Mouse (Mus musculus) small intestine, adult 2 months (tissue): ENCODE results near the gene Wnt10a. TPM values are rescaled to one million over a fixed set of nuclear protein-coding genes. Genes with fewer than 3 reads are reported as not detected.

Source experiments
- H3K27ac ChIP-seq: fragments of 200-500 bp; 2 replicates; pipeline ENCODE4 v1.5.1; 2012; ENCODE audit warnings: low read depth, low read length, control low read depth, inconsistent platforms; ENCODE audit not compliant: insufficient read depth
- H3K27me3 ChIP-seq: fragments of 200-500 bp; 2 replicates; pipeline ENCODE4 v1.6.1; 2012; ENCODE audit warnings: mild to moderate bottlenecking, moderate library complexity, low read length, inconsistent platforms; ENCODE audit not compliant: control insufficient read depth, insufficient read depth
- H3K36me3 ChIP-seq: fragments of 200-500 bp; 2 replicates; pipeline ENCODE4 v1.6.1; 2012; ENCODE audit warnings: mild to moderate bottlenecking, low read length, control low read depth, inconsistent platforms; ENCODE audit not compliant: control insufficient read depth, insufficient read depth
- H3K4me1 ChIP-seq: fragments of 200-500 bp; 2 replicates; pipeline ENCODE4 v1.6.1; 2012; ENCODE audit warnings: low read length, inconsistent platforms, mixed read lengths; ENCODE audit not compliant: control insufficient read depth, insufficient read depth, insufficient read length
- H3K4me3 ChIP-seq: fragments of 200-500 bp; 2 replicates; pipeline ENCODE4 v1.5.1; 2012; ENCODE audit warnings: low read depth, mild to moderate bottlenecking, control low read depth, inconsistent platforms, low read length, moderate library complexity
- CTCF ChIP-seq: fragments of 200-500 bp; IDR thresholded peaks from 2 replicates; pipeline ENCODE4 v1.5.1; 2012; ENCODE audit warnings: low read depth, mild to moderate bottlenecking, control low read depth, inconsistent platforms, low read length, moderate library complexity, mixed read lengths; ENCODE audit not compliant: insufficient replicate concordance, insufficient read length; ENCODE audit errors: extremely low read depth
- POLR2A ChIP-seq: fragments of 200-500 bp; IDR thresholded peaks from 2 replicates; pipeline ENCODE4 v1.6.1; 2012; ENCODE audit warnings: low read depth, mild to moderate bottlenecking, control low read depth, inconsistent platforms, low read length, moderate library complexity
- WGBS: fragments of 180-500 bp; shearing (Covaris S2); methylation state at CpG from one replicate; pipeline ENCODE4 v1.1.7; 2018; 5-methylcytosine and 5-hydroxymethylcytosine counted together
- polyA plus RNA-seq: library from polyadenylated mRNA; depleted of rRNA; stranded (reverse); fragments of >200 nt; gene quantifications from 2 replicates; pipeline ENCODE4 v1.2.3, GENCODE M21; 2012

The Wnt10a gene
- polyA plus RNA-seq, 1 experiment: 0.57 TPM

DNA sequence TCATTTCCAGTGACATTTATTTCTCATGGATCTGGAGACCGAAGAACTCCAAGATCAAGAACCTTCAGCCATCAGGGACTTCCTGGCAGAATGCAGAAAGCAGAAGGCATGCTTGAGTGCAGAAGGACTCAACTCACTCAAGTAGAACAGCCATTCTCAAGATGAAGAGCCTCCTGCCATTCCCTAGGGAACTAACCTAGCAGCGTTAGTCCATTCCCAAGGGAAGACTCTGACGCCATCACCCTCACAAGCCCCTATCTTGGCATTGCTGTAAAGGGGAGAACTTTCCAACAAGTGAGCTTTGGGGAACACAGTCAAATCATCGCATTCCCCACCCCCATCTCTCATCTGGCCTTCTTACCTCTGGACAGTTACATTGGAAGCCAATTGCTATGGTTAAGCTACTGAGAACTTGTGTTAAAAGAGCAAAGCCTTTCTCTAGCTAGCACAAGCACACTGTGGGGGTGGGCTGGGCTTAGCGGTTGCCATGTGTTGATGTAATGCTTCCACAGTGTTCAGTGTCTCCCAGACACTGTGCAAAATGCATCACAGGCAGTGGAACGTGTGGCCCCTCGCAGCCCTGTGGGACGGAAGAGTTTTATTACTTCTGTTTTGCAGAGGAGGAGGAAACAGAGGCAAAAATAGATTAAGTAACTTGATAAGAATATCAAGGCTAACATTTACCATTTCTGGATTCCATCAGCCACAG is 37.9 kb upstream of the Wnt10a start:
- Histone ChIP-seq H3K4me3 (no peak overlapping the region), H3K27ac (peak overlapping the region; percentile 83), H3K36me3 (no peaks in the 10 kb centered on the region), H3K27me3 (no peaks in the 10 kb centered on the region), H3K4me1 (peaks cover 36% of the 10 kb centered on the region)
- no peak for TF ChIP-seq POLR2A
- TF ChIP-seq CTCF: no peak
- WGBS: 62% methylated on average over 8 of the region's 8 CpGs

DNA sequence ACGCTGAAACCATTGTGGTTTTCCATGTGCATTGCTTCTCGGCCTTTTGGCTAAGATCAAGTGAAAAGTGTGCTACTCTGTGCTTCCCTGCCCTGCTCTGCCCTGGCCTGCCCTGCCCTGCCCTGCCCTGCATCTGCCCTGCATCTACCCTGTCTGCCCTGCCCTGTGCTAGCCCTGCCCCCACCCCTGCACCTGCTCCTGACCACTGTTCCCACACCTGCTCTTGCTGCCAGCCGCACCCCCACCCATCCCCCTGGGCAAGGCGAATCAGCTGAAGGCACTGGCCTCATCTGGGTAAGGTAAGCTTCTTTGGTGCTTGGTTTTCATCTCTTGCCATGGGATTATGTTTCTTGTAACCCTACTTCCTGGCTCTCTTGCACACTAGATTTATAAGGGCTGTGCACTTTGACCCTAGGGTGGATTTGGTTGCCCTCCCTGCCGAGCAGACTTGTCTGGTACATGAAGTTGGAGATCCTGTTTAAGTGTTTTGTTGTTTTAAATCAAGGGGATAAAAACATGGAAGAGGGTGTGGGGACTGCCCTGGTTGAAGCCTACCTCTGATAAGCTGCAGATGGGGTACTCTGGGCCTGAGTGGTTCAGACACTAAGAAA is 37.0 kb upstream of the Wnt10a start:
- H3K27me3 ChIP-seq: no peaks in the 10 kb centered on the region
- H3K4me1 ChIP-seq: peaks cover 28% of the 10 kb centered on the region
- peak overlapping the region; percentile 83 for H3K27ac ChIP-seq
- no peak for TF ChIP-seq POLR2A
- H3K36me3 ChIP-seq: no peaks in the 10 kb centered on the region
- 22% methylated on average over 5 of the region's 5 CpGs for WGBS
- no peak overlapping the region for H3K4me3 ChIP-seq

DNA sequence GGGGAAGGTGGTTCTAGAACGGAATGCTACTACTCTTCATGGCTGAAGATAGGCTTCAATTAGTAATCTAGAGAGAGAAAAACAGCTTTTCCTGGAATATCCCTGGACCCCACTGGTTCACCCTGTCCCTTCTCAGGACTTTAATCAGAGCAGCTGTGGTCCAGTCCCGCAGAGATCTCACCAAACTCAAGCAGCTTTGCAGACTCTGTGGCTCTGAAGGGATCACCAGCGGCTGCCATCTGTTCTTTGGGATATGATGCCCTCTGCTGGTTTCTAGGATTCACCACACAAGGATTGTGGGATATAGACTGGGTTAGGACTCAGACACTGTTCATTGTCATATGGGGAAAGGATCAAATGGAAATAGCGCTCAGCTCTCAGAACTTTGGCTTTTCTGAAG is 31.5 kb upstream of the Wnt10a start:
- H3K4me3 ChIP-seq: no peak overlapping the region
- peaks cover 2% of the 10 kb centered on the region; the same call in 1 of the 2 replicates for H3K4me1 ChIP-seq
- H3K27ac ChIP-seq: no peak overlapping the region
- H3K36me3 ChIP-seq: no peaks in the 10 kb centered on the region
- no peaks in the 10 kb centered on the region for H3K27me3 ChIP-seq
- TF ChIP-seq CTCF (peak; percentile 61; the same call in 1 of the 2 replicates), POLR2A (no peak)
- WGBS: 31% methylated on average over 4 of the region's 4 CpGs

DNA sequence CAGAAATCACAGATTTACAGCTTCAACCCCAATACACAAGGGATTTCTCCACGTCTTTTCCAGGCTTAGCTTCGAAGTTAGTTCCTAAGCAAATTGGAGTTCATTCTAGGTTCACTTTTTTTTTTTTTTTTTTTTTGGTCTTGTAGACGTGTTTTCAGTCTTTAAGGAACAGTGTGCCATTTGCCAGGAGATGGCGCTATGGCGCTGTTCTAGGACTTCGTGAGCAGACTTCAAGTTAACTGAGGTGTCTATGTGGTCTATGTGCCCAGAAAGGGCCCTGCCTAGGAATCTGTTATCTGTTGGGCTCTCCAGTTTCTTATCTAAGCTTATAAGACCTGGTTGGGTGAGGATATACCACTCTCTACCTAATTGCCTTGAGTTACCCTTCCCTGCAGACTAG is 28.2 kb upstream of the Wnt10a start:
- TF ChIP-seq CTCF: peak; percentile 39; the same call in 1 of the 2 replicates
- no peak for TF ChIP-seq POLR2A
- no peaks in the 10 kb centered on the region for H3K4me1 ChIP-seq
- WGBS: 2% methylated on average over 6 of the region's 6 CpGs

DNA sequence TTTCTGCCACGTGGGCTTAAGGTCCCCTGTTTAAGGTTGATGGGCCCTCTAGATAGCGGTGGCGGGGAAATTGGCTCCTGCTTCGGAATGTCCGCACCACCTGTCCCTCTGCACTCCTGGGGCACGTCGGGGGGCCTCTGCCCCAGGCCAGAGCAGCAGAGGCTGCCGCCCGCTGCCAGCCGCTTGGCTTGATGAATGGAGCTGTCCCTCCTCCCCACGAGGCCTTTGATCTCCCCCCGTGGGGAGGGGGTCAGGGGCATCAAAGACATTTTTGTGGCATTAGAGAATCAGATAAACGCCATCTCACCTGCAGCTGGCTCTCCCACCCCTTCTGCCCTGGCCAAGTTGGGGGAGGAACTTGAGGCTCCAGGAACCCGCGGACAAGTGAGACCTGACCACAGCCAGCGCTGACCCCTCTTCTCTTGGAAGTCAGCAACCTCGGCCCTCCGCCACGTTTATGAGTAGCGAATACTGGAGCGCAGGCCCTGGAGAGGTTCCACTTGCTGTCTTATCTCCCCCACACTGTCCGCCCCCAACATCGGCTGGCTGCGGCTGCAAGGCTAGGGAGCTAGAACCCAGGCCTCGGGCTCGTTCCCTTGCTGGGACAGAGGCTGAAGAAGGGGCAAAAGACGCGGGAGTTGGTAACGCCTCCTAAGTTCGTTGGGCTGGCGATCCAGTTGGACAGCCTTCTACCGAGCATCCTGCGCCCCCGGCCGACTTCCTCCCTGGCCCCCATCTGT is 20.4 kb upstream of the Wnt10a start:
- no peak overlapping the region for H3K27ac ChIP-seq
- WGBS: 7% methylated on average over 35 of the region's 35 CpGs
- peaks cover 40% of the 10 kb centered on the region for H3K27me3 ChIP-seq
- peaks cover 5% of the 10 kb centered on the region for H3K4me1 ChIP-seq
- no peak for TF ChIP-seq POLR2A
- no peak for TF ChIP-seq CTCF
- H3K4me3 ChIP-seq: no peak overlapping the region
- H3K36me3 ChIP-seq: no peaks in the 10 kb centered on the region

More for the DNA sequence above, 28.2 kb upstream of the Wnt10a start:
- H3K27me3 ChIP-seq: 0 out of 2 replicates have a peak, but pooled peaks cover 2% of the 10 kb centered on the region
- H3K36me3 ChIP-seq: no peaks in the 10 kb centered on the region
- no peak overlapping the region for H3K27ac ChIP-seq
- H3K4me3 ChIP-seq: no peak overlapping the region

DNA sequence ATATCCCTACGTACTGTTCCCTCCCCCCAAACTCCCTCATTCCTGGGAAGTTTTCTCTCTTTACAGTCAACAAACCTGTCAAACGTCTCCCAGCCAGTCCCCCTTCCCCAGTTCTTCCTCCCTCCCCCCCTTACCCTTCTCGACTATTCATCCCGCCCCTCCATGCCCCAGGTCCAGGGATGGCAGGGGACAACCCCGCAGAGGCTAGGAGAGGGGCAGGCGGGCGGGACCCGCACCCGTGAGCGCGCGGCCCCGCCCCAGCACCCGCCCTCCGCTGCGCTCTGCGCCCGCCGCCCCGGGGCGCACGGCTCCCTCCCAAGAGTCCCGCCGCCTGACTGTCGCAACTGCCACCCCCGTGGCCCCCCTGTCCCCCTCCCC is 19.9 kb upstream of the Wnt10a start:
- peak overlapping the region; percentile 38; the same call in 1 of the 2 replicates for H3K4me3 ChIP-seq
- 2% methylated on average over 19 of the region's 26 CpGs for WGBS

DNA sequence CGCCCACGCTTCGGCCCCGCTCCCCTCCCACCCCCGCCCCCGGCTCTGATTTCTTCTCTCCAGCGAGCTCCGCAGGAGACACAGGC is 19.6 kb upstream of the Wnt10a start, which contains the start of gene Wnt6:
TSS of gene Wnt6 (plus strand) at position 48 of the 86 bp plus-strand sequence.
- H3K27me3 ChIP-seq: peaks cover 43% of the 10 kb centered on the region

More for the DNA sequence above, 19.9 kb upstream of the Wnt10a start:
- no peak overlapping the region for H3K27ac ChIP-seq
- peaks cover 43% of the 10 kb centered on the region for H3K27me3 ChIP-seq
- no peaks in the 10 kb centered on the region for H3K36me3 ChIP-seq
- peaks cover 5% of the 10 kb centered on the region for H3K4me1 ChIP-seq
- no peak for TF ChIP-seq POLR2A
- TF ChIP-seq CTCF: no peak

More for the DNA sequence above, 19.6 kb upstream of the Wnt10a start, which contains the start of gene Wnt6:
- Histone ChIP-seq H3K27ac (no peak within 1 kb of the TSS), H3K36me3 (no peaks in the 10 kb centered on the region), H3K4me3 (peak within 1 kb of the TSS; percentile 40), H3K4me1 (peaks cover 5% of the 10 kb centered on the region)
- TF ChIP-seq POLR2A (no peak), CTCF (no peak)
- no CpG with 5 or more reads among the region's 8 CpGs for WGBS
